Mouse (Mus musculus): ENCODE results near the gene Cts3.
"Not testable (repeated sequence)": the region's sequence is repeated elsewhere in the genome, so short reads cannot be mapped to it uniquely, and the experiment has no call there.

Cts3 gene

DNA sequence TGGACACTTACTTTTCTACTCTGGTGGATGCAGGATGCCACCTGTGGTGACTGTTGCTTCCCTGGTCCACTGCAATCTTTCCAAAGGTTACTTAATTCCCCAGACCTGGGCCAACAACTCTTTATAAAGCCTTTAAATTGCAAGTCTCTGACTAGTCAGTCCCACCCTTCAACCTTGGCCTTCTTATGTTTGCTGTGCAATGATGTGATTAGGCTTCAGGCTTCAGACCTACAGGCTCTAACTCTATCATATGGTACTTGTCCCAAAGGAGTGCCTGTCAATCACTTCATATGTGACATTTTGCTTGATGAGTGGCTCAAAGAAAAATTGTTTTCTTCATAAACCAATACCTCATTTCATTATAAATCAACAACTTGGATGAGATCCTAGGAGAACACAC lies at the start of gene Cts3:
Gene Cts3, minus strand, starts transcription at position 101 of the 400 bp plus-strand sequence.
- DNase-seq (ENCODE audit: low spot score in 2 of 2): no peak

GRCm38 (mm10) chr13:61568074-61568473 lies 1.9 kb downstream of the Cts3 start, which contains the start of gene Gm49352:
Gene Gm49352, minus strand, starts transcription at chr13:61568174.
- not testable (repeated sequence) for DNase-seq (ENCODE audit: low spot score in 2 of 2)

- no peak for DNase-seq (ENCODE audit: low spot score in 2 of 2)
These were observed 28.3 kb downstream of the Cts3 start, which contains the start of gene Ctsm for GRCm38 (mm10) chr13:61541631-61542030. Gene Ctsm, minus strand, starts transcription at chr13:61541839.
